Mouse (Mus musculus) heart, adult 2 months (tissue): ENCODE measurements at regions not wholly inside any gene's neighbourhood (a gene's known extent, or its start where the extent isn't known, plus 50 kb on each side); places are given as distances from the start of the nearest gene placed in this dataset.

Source experiments
- DNase-seq, 2 experiments: peaks; one replicate each; pipeline ENCODE4 v3.0.0; 2021
- H3K27ac ChIP-seq: fragments of 200-600 bp; 2 replicates; pipeline ENCODE4 v1.8.1; 2022
- H3K27me3 ChIP-seq: fragments of 200-500 bp; 2 replicates; pipeline ENCODE4 v1.6.1; 2012; ENCODE audit warnings: mild to moderate bottlenecking, low read length, inconsistent platforms, mixed read lengths; ENCODE audit not compliant: control insufficient read depth, insufficient read depth
- H3K36me3 ChIP-seq: fragments of 200-500 bp; 2 replicates; pipeline ENCODE4 v1.6.1; 2012; ENCODE audit warnings: low read length, inconsistent platforms; ENCODE audit not compliant: control insufficient read depth, insufficient read depth
- H3K4me1 ChIP-seq: fragments of 200-500 bp; 2 replicates; pipeline ENCODE4 v1.6.1; 2011; ENCODE audit warnings: low read length; ENCODE audit not compliant: control insufficient read depth, insufficient read depth
- H3K4me3 ChIP-seq: fragments of 200-600 bp; 2 replicates; pipeline ENCODE4 v1.8.1; 2022
- H3K79me2 ChIP-seq: fragments of 200-500 bp; replicated peaks from 2 replicates; pipeline ENCODE4 v1.6.1; 2012; ENCODE audit warnings: mild to moderate bottlenecking, inconsistent platforms, low read length, moderate library complexity, mixed read lengths; ENCODE audit not compliant: control insufficient read depth, insufficient read depth
- H3K9ac ChIP-seq: fragments of 200-500 bp; 2 replicates; pipeline ENCODE4 v1.6.1; 2012; ENCODE audit warnings: low read depth, mild to moderate bottlenecking, control low read depth, inconsistent platforms, low read length, mixed read lengths
- CTCF ChIP-seq: fragments of 200-600 bp; IDR thresholded peaks from 2 replicates; pipeline ENCODE4 v1.8.1; 2022; ENCODE audit warnings: antibody characterized with exemption, mild to moderate bottlenecking, moderate library complexity
- EP300 ChIP-seq: fragments of 200-500 bp; IDR thresholded peaks from 2 replicates; pipeline ENCODE4 v1.6.1; 2011; ENCODE audit warnings: low read depth, low read length, control low read depth; ENCODE audit not compliant: insufficient read depth
- POLR2A ChIP-seq: fragments of 200-500 bp; IDR thresholded peaks from 2 replicates; pipeline ENCODE4 v1.6.1; 2011; ENCODE audit warnings: mild to moderate bottlenecking, low read depth, low read length, control low read depth; ENCODE audit not compliant: insufficient read depth
- WGBS: fragments of 180-500 bp; shearing (Covaris S2); methylation state at CpG from one replicate; pipeline ENCODE4 v1.1.7; 2018; 5-methylcytosine and 5-hydroxymethylcytosine counted together
- intact Hi-C: fragments of 180-260 bp; cut with DNase I; formaldehyde crosslinking; loops from one replicate; pipeline ENCODE4 v1.15.1; 2025

GRCm38 (mm10) chr4:39644136-39644535 is 194.0 kb downstream of the 1700009N14Rik start:
- DNase-seq: no peak
- no peaks in the 10 kb centered on the region for H3K36me3 ChIP-seq
- no peaks in the 10 kb centered on the region for H3K27me3 ChIP-seq
- no peaks in the 10 kb centered on the region for H3K4me1 ChIP-seq
- intact Hi-C loops: no loop called here
- no peak overlapping the region for H3K4me3 ChIP-seq
- TF ChIP-seq EP300: no peak
- TF ChIP-seq CTCF: no peak
- TF ChIP-seq POLR2A: no peak
- H3K9ac ChIP-seq: no peak overlapping the region
- no peaks in the 10 kb centered on the region for H3K79me2 ChIP-seq
- WGBS: 76% methylated on average over 7 of the region's 7 CpGs
- no peak overlapping the region for H3K27ac ChIP-seq

DNA sequence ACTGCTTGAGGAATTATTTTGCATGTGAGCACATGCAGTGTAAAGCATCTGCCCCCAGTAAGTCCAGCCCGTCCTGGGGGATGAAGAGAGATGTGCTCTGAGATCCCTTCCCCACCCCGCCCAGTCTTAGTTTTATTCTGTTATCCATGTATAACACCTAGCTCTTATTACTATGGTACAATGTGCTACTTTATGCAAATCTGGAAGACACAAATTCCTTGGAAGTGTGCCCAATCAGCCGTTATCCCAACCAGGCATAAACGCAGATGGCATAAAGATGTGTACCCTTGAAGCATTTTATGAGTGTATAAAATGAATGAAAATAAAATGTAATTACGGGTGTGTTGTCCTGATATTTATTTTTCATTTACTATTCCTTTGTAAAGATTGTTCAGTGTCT is 194.8 kb downstream of the 1700009N14Rik start:
- TF ChIP-seq CTCF: no peak
- no peak for TF ChIP-seq EP300
- TF ChIP-seq POLR2A: no peak
- no peaks in the 10 kb centered on the region for H3K4me1 ChIP-seq
- no peak overlapping the region for H3K9ac ChIP-seq
- H3K79me2 ChIP-seq: no peaks in the 10 kb centered on the region
- no peaks in the 10 kb centered on the region for H3K36me3 ChIP-seq
- H3K4me3 ChIP-seq: no peak overlapping the region
- 75% methylated on average over 5 of the region's 5 CpGs for WGBS
- no peaks in the 10 kb centered on the region for H3K27me3 ChIP-seq
- intact Hi-C loops: no loop called here
- H3K27ac ChIP-seq: no peak overlapping the region
- DNase-seq: no peak

- H3K27ac ChIP-seq: no peak overlapping the region
- no peaks in the 10 kb centered on the region for H3K36me3 ChIP-seq
- H3K27me3 ChIP-seq: no peaks in the 10 kb centered on the region
- no peaks in the 10 kb centered on the region for H3K4me1 ChIP-seq
- DNase-seq: no peak
- H3K4me3 ChIP-seq: no peak overlapping the region
- 73% methylated on average over 2 of the region's 2 CpGs for WGBS
- intact Hi-C loops: no loop called here
- H3K79me2 ChIP-seq: no peaks in the 10 kb centered on the region
- TF ChIP-seq EP300 (no peak), POLR2A (no peak), CTCF (no peak)
- no peak overlapping the region for H3K9ac ChIP-seq
Observed at GRCm38 (mm10) chr4:39660538-39660937, 210.4 kb downstream of the 1700009N14Rik start.

GRCm38 (mm10) chr4:39672609-39673008 is 222.5 kb downstream of the 1700009N14Rik start:
- no peaks in the 10 kb centered on the region for H3K79me2 ChIP-seq
- no peaks in the 10 kb centered on the region for H3K4me1 ChIP-seq
- no peak overlapping the region for H3K4me3 ChIP-seq
- DNase-seq: no peak
- intact Hi-C loops: no loop called here
- H3K27ac ChIP-seq: no peak overlapping the region
- 72% methylated on average over 7 of the region's 7 CpGs for WGBS
- no peaks in the 10 kb centered on the region for H3K27me3 ChIP-seq
- H3K36me3 ChIP-seq: no peaks in the 10 kb centered on the region
- no peak for TF ChIP-seq POLR2A
- TF ChIP-seq EP300: no peak
- no peak for TF ChIP-seq CTCF
- H3K9ac ChIP-seq: no peak overlapping the region

GRCm38 (mm10) chr4:39695236-39695635 is 245.1 kb downstream of the 1700009N14Rik start:
- Histone ChIP-seq H3K79me2 (no peaks in the 10 kb centered on the region), H3K9ac (no peak overlapping the region), H3K27ac (no peak overlapping the region), H3K4me1 (no peaks in the 10 kb centered on the region), H3K4me3 (no peak overlapping the region), H3K36me3 (no peaks in the 10 kb centered on the region), H3K27me3 (no peaks in the 10 kb centered on the region)
- DNase-seq: no peak
- 36% methylated on average over 4 of the region's 4 CpGs for WGBS
- intact Hi-C loops: no loop called here
- no peak for TF ChIP-seq CTCF
- TF ChIP-seq POLR2A: no peak
- TF ChIP-seq EP300: no peak

GRCm38 (mm10) chr4:39697565-39697964 is 247.5 kb downstream of the 1700009N14Rik start:
- intact Hi-C loops: no loop called here
- whole genome bisulfite sequencing: 20% methylated on average over 5 of the region's 5 CpGs
- H3K79me2 ChIP-seq: no peaks in the 10 kb centered on the region

More at GRCm38 (mm10) chr4:39697565-39697964, 247.5 kb downstream of the 1700009N14Rik start:
- Histone ChIP-seq H3K27ac (no peak overlapping the region), H3K27me3 (no peaks in the 10 kb centered on the region), H3K9ac (no peak overlapping the region), H3K4me1 (no peaks in the 10 kb centered on the region), H3K4me3 (no peak overlapping the region), H3K36me3 (no peaks in the 10 kb centered on the region)
- peak; percentile 66 to 68 for DNase-seq
- TF ChIP-seq POLR2A (no peak), CTCF (peak; percentile 73), EP300 (no peak)
